Comparison of ENCODE assay signal across 21 mouse cellular contexts in genomic region chr17:56374851-56375250, GRCm38 (mm10). TPM values are rescaled to one million over a fixed set of nuclear protein-coding genes. Genes with fewer than 3 reads are reported as not detected.
DNase-seq lines count a peak whose midpoint lies in the region; ATAC-seq and TF ChIP-seq lines count a peak whose summit lies in the region.
"Had no signal": no experiment of that assay in that cellular context is flagged by ENCODE, and none has a peak within 500 bp of the region (broad histone marks: within the 10 kb centered on the region; RNA-seq: fewer than 3 reads in every experiment).

No protein-coding gene starts in this region.

- H3K27me3 ChIP-seq in heart, postnatal 0 days (ENCODE audit: control insufficient read depth, insufficient read depth, low read length), result no peaks in the 10 kb centered on the region
- H3K27me3 ChIP-seq: embryonic facial prominence, embryonic 15.5 days; heart, embryonic 15.5 days; limb, embryonic 12.5 days; Patski had no signal

- H3K36me3 ChIP-seq in heart, postnatal 0 days (replicated peaks; ENCODE audit: control insufficient read depth, insufficient read depth, low read length), result peaks cover 62% of the 10 kb centered on the region

- H3K9ac ChIP-seq in heart, postnatal 0 days (replicated peaks; ENCODE audit: low read depth, low read length), result no peak overlapping the region
- H3K9ac ChIP-seq: embryonic facial prominence, embryonic 15.5 days; heart, embryonic 15.5 days; limb, embryonic 12.5 days; liver, embryonic 14.5 days had no signal

- H3K9me3 ChIP-seq in heart, postnatal 0 days (replicated peaks; ENCODE audit: control insufficient read depth, low read length), result no peaks in the 10 kb centered on the region
- H3K9me3 ChIP-seq: embryonic facial prominence, embryonic 15.5 days; forebrain, embryonic 10.5 days; heart, embryonic 15.5 days; limb, embryonic 12.5 days had no signal

- no peak for TF ChIP-seq EP300 in heart, postnatal 0 days (IDR thresholded peaks at IDR 0.05; ENCODE audit: low read depth)

- no peak for TF ChIP-seq CTCF in heart, postnatal 0 days (IDR thresholded peaks at IDR 0.05; ENCODE audit: low read depth)
- no peak for TF ChIP-seq CTCF in left cerebral cortex, adult 2 months (IDR thresholded peaks at IDR 0.05)

- peak; percentile 82 for DNase-seq in gastrocnemius, adult 18-20 months (ENCODE audit: low spot score)
- DNase-seq in gastrocnemius, postnatal 4 days (ENCODE audit: low spot score in 2 of 2), result no peak
- DNase-seq in heart, postnatal 0 days (ENCODE audit: low spot score), result no peak
- no peak for DNase-seq in heart, postnatal 14 days
- peak; percentile 26 for DNase-seq in left cerebral cortex, postnatal 4 days
- no peak for DNase-seq in left cerebral cortex, adult 2 months (ENCODE audit: extremely low spot score in 1 of 2, low spot score in 2 of 2)
- peak; percentile 23 for DNase-seq in lung, postnatal 14 days
- DNase-seq in embryo, embryonic 10.5 days (ENCODE audit: low spot score), result no peak
- DNase-seq: adrenal gland, postnatal 25 days; cerebellum, adult 11-12 months; embryo, embryonic 11 days; kidney, adult 11 months; right cerebral cortex, postnatal 4 days had no signal

- no peak overlapping the region for H3K27ac ChIP-seq in heart, postnatal 0 days (ENCODE audit: low read depth)
- no peak overlapping the region; the same call in 1 of the 2 replicates for H3K27ac ChIP-seq in left cerebral cortex, adult 2 months
- H3K27ac ChIP-seq: embryonic facial prominence, embryonic 15.5 days; forebrain, embryonic 10.5 days; heart, embryonic 15.5 days; limb, embryonic 12.5 days; liver, embryonic 14.5 days; stomach, postnatal 0 days had no signal

- no peak overlapping the region for H3K4me3 ChIP-seq in heart, postnatal 0 days (ENCODE audit: low read depth, low read length)
- no peak overlapping the region for H3K4me3 ChIP-seq in left cerebral cortex, adult 2 months
- H3K4me3 ChIP-seq: embryonic facial prominence, embryonic 15.5 days; forebrain, embryonic 10.5 days; heart, embryonic 15.5 days; limb, embryonic 12.5 days had no signal

- no peak overlapping the region for H3K4me2 ChIP-seq in heart, postnatal 0 days (ENCODE audit: low read depth, low read length)
- H3K4me2 ChIP-seq: embryonic facial prominence, embryonic 15.5 days; heart, embryonic 15.5 days; limb, embryonic 12.5 days had no signal

- ATAC-seq in heart, postnatal 0 days (ENCODE audit: insufficient read depth, low read depth), result 0 out of 2 replicates have a peak, but pooled peaks have one; percentile 4
- ATAC-seq: CD4-positive, CD25-positive, alpha-beta regulatory T cell, adult 4 months; Patski had no signal

- intact Hi-C loops in heart, postnatal 14 days (cut with DNase I), result no loop called here
- intact Hi-C loops in left cerebral cortex, postnatal 4 days (cut with DNase I), result no loop called here
- intact Hi-C loops in left cerebral cortex, adult 2 months (cut with DNase I), result no loop called here

- no peaks in the 10 kb centered on the region for H3K4me1 ChIP-seq in heart, postnatal 0 days (ENCODE audit: control insufficient read depth, insufficient read depth)
- H3K4me1 ChIP-seq: embryonic facial prominence, embryonic 15.5 days; limb, embryonic 12.5 days had no signal

- 64% methylated on average over 1 of the region's 1 CpGs for WGBS in heart, postnatal 0 days

RNA-seq across cellular contexts. Expression of gene Kdm4b, which starts 49.0 kb away (rescaled TPM):
- 10 to 100 TPM; 20.1 to 23.1 TPM for total RNA-seq in gastrocnemius, adult 18-20 months (2021)
- 10 to 100 TPM; 33.3 to 35.0 TPM for total RNA-seq in gastrocnemius, postnatal 4 days (2021)
- 61.8 and 80.4 TPM in 2 replicates for total RNA-seq in heart, postnatal 0 days (2014; rRNA removed; ENCODE audit: low replicate concordance)
- polyA plus RNA-seq in heart, postnatal 0 days (2015; fragmentation: Nextera tagmentation; extraction: Ambion mirVana), result 16.1 and 17.7 TPM in 2 replicates
- 10 to 100 TPM; 44.3 to 44.9 TPM for total RNA-seq in heart, postnatal 14 days (2021)
- 100 to 1,000 TPM; 111 to 112 TPM for total RNA-seq in left cerebral cortex, postnatal 4 days (2021)
- 10 to 100 TPM; 66.2 to 71.8 TPM for total RNA-seq in left cerebral cortex, adult 2 months (2021)

Comparison
In these comparisons a context has a peak if more than half of its experiments do, and no peak if none do; other contexts are left out.
1. DNase-seq: peak in gastrocnemius, adult 18-20 months (single experiment), left cerebral cortex, postnatal 4 days (single experiment) and lung, postnatal 14 days (single experiment); none in gastrocnemius, postnatal 4 days (0 of 2), heart, postnatal 0 days (single experiment), heart, postnatal 14 days (0 of 2), left cerebral cortex, adult 2 months (0 of 2) and embryo, embryonic 10.5 days (single experiment).